Mouse (Mus musculus): ENCODE measurements around the gene Eri3.

- no peak for TF ChIP-seq CTCF (IDR thresholded peaks at IDR 0.05; ENCODE audit: extremely low read depth, insufficient read depth, low read length)
- TF ChIP-seq POLR2A (IDR thresholded peaks at IDR 0.05; ENCODE audit: extremely low read depth, insufficient read depth, low read length) = no peak
These were observed 132.3 kb downstream of the Eri3 start for GRCm38 (mm10) chr4:117682463-117682862.

Measured in cortical plate, adult 2 months (tissue).